Mouse (Mus musculus): ENCODE results near the gene 1700006A11Rik. TPM values are rescaled to one million over a fixed set of nuclear protein-coding genes. Genes with fewer than 3 reads are reported as not detected.
"Not testable (repeated sequence)": the region's sequence is repeated elsewhere in the genome, so short reads cannot be mapped to it uniquely, and the experiment has no call there.

1700006A11Rik gene
- not detected in 3 replicates for total RNA-seq (2017)

DNA sequence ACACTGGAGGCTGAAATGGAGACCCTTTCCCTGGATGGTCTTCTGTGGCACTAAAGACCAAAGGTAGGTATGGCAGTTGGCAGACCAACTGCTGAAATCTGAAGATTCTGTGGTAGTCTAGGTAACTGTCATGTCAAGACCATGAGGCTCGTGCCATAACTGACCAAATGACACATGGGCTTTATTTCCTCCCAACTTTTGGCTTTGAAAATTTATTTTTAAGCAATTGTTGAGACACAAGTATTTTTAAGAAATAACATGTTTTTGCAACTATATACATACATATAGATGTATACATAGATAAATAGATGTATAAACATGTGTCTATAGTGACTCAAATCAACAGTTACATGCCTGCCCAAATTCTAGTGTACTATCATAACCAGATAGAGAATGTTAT is at the start of gene 1700006A11Rik:
TSS of gene 1700006A11Rik (minus strand) at position 101 of the 400 bp plus-strand sequence.
- no peak for ATAC-seq (replicated peaks; ENCODE audit: insufficient number of reproducible peaks, low FRiP score, low TSS enrichment, poor library complexity, severe bottlenecking)

- not testable (repeated sequence) for ATAC-seq (replicated peaks; ENCODE audit: insufficient number of reproducible peaks, low FRiP score, low TSS enrichment, poor library complexity, severe bottlenecking)
These were observed 48.5 kb upstream of the 1700006A11Rik start for GRCm38 (mm10) chr3:124474291-124474690.

DNA sequence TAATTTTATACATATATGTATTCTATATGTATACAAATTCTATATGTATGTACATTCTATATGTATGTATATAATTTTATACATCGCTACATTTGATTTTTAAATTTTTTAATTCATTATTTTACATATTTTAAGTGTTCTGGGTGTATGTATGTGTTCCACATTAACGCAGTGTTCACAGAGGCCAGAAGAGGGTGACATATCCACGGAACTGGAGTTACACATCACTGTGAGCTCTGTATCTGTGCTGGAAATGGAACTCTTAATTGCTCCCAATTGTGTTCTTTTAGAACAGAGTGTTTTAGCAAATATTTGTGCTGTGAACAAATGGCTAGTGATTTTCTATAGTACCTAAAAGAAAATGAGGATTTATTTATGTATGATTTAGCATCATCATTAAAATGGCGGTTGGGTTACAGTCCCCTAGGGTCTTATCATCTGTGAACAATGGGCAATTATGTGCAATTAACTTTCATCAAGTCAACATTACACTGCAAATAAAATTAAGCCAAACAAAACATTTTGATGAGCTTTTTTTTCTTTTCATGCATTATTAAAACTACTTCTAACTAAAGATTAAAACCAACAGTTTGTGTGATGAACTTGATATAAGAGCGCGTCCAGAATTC is 40.4 kb upstream of the 1700006A11Rik start:
- ATAC-seq (replicated peaks; ENCODE audit: insufficient number of reproducible peaks, low FRiP score, low TSS enrichment, poor library complexity, severe bottlenecking) = no peak

- no peak for ATAC-seq (replicated peaks; ENCODE audit: insufficient number of reproducible peaks, low FRiP score, low TSS enrichment, poor library complexity, severe bottlenecking)
These were observed 33.6 kb downstream of the 1700006A11Rik start for GRCm38 (mm10) chr3:124392201-124392600.

GRCm38 (mm10) chr3:124390101-124390500 is 35.7 kb downstream of the 1700006A11Rik start:
- ATAC-seq (replicated peaks; ENCODE audit: insufficient number of reproducible peaks, low FRiP score, low TSS enrichment, poor library complexity, severe bottlenecking) = no peak

GRCm38 (mm10) chr3:124389650-124390049 is 36.2 kb downstream of the 1700006A11Rik start:
- ATAC-seq (replicated peaks; ENCODE audit: insufficient number of reproducible peaks, low FRiP score, low TSS enrichment, poor library complexity, severe bottlenecking) = no peak

DNA sequence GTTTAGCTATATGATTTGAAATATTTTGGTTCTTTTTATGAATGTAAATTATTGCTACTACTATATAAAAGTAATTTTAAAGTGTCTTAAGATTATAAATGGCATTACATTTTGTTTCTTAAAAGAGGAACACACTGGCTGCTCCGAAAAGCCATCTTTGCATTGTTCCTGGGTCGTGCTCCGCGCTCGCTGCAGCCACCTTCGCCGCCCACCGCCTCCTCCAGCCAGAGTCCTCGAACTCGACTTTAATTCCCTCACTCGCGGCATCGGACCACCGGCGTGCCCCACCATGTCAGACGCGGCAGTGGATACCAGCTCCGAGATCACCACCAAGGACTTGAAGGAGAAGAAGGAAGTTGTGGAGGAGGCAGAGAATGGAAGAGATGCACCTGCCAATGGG is 40.5 kb downstream of the 1700006A11Rik start:
- ATAC-seq (replicated peaks; ENCODE audit: insufficient number of reproducible peaks, low FRiP score, low TSS enrichment, poor library complexity, severe bottlenecking) = not testable (repeated sequence)

DNA sequence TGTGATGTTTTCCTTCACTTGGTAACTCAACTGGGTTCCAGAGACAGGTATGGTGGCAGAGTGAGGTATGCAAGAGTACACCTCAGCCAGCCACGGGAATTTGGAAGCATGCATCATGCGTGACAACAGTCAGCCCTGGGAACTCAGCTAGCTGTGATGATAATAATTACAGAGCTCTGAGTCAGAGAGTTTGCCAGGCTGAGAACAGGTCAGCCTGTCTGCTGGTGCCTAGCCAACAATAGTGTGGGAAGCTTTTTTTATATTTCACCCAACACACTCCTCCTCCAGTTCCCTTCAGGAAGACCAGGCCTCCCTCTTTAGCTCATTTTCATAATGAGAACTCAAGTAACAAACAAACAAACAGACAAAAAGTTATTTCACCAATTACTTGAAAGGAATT is 53.8 kb downstream of the 1700006A11Rik start:
- ATAC-seq (replicated peaks; ENCODE audit: insufficient number of reproducible peaks, low FRiP score, low TSS enrichment, poor library complexity, severe bottlenecking) = no peak

- no peak for ATAC-seq (replicated peaks; ENCODE audit: insufficient number of reproducible peaks, low FRiP score, low TSS enrichment, poor library complexity, severe bottlenecking)
These were observed 68.3 kb downstream of the 1700006A11Rik start for GRCm38 (mm10) chr3:124357533-124357932.

Other genes starting within 250 kb of the 1700006A11Rik start
- not detected in 3 replicates for gene Tram1l1, start 105.2 kb downstream of the 1700006A11Rik start, total RNA-seq (2017)
- not detected in 3 replicates for gene 1700003H04Rik, start 155.1 kb upstream of the 1700006A11Rik start, total RNA-seq (2017)

All from monocyte, adult 5-6 weeks (primary cell).